Mouse (Mus musculus): ENCODE measurements at regions not wholly inside any gene's neighbourhood (a gene's known extent, or its start where the extent isn't known, plus 50 kb on each side); places are given as distances from the start of the nearest gene placed in this dataset.

DNA sequence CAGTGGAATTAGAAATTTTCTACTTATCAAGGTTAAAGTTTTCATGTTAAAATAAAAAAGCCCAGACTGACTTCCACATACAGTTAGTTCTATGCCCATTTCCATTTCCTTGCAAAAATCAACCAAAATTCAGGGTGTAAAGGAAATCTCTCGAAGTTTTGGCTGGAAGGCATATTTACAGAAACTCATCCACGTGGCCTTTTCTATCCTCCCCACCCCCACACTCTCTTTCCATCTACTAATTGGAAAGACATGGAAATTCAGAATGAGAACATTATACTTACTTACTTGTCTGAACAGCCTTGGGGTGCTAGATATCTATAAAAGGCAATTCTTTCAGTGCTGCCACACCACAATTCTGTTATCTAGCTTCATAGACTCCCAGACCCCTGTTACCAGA is 139.9 kb upstream of the Mpdz start:
- Histone ChIP-seq H3K79me3 (ENCODE audit: low read depth) (no peaks in the 10 kb centered on the region), H3ac (ENCODE audit: control insufficient read depth, insufficient read length, low read depth) (no peak overlapping the region), H3K36me3 (ENCODE audit: control insufficient read depth, insufficient read depth) (no peaks in the 10 kb centered on the region), H3K27me3 (ENCODE audit: control insufficient read depth, insufficient read depth, insufficient read length) (no peaks in the 10 kb centered on the region), H3K79me2 (ENCODE audit: control insufficient read depth, insufficient read depth) (no peaks in the 10 kb centered on the region), H3K4me3 (ENCODE audit: insufficient read depth, poor library complexity, severe bottlenecking) (no peak overlapping the region)
- TF ChIP-seq MYOD1 (IDR thresholded peaks at IDR 0.05; ENCODE audit: control insufficient read depth, insufficient read length, low read depth) (no peak), CTCF (IDR thresholded peaks at IDR 0.05; ENCODE audit: control insufficient read depth, insufficient read depth, insufficient read length) (no peak), USF1 (IDR thresholded peaks at IDR 0.05; ENCODE audit: low read depth) (no peak), CEBPB (IDR thresholded peaks at IDR 0.05; ENCODE audit: low read depth) (no peak), MYOG (IDR thresholded peaks at IDR 0.05; ENCODE audit: control insufficient read depth, extremely low read depth, insufficient read length) (no peak), MAX (IDR thresholded peaks at IDR 0.05) (no peak), FOSL1 (IDR thresholded peaks at IDR 0.05; ENCODE audit: insufficient read depth, low read length, poor library complexity, severe bottlenecking) (no peak)

DNA sequence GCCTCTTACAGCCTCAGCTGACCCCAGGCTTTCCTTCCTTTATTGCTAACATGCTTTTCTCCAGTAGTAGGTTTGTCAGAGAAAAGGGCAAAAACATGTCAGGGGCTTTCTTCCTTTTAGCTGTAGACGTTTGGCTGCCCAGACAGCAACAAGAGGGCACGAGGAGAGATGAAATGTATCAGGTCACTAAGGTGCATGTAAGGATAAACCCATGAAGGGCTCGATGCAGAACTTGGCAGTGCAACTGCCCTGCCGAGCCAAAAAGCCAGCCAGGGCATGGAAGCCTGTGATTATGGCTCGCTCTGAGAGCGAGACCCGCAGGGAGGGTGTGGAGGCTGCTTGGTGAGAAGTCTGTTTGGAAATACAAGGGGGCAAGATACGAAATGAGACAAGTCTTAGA is 137.9 kb upstream of the Mpdz start:
- Histone ChIP-seq H3K36me3 (ENCODE audit: control insufficient read depth, insufficient read depth) (no peaks in the 10 kb centered on the region), H3K27me3 (ENCODE audit: control insufficient read depth, insufficient read depth, insufficient read length) (no peaks in the 10 kb centered on the region), H3K4me3 (ENCODE audit: insufficient read depth, poor library complexity, severe bottlenecking) (no peak overlapping the region), H3ac (ENCODE audit: control insufficient read depth, insufficient read length, low read depth) (no peak overlapping the region), H3K79me2 (ENCODE audit: control insufficient read depth, insufficient read depth) (no peaks in the 10 kb centered on the region), H3K79me3 (ENCODE audit: low read depth) (no peaks in the 10 kb centered on the region)
- TF ChIP-seq MYOD1 (IDR thresholded peaks at IDR 0.05; ENCODE audit: control insufficient read depth, insufficient read length, low read depth) = no peak
- TF ChIP-seq USF1 (IDR thresholded peaks at IDR 0.05; ENCODE audit: low read depth) = no peak
- no peak for TF ChIP-seq CEBPB (IDR thresholded peaks at IDR 0.05; ENCODE audit: low read depth)
- no peak for TF ChIP-seq MYOG (IDR thresholded peaks at IDR 0.05; ENCODE audit: control insufficient read depth, extremely low read depth, insufficient read length)
- no peak for TF ChIP-seq MAX (IDR thresholded peaks at IDR 0.05)
- TF ChIP-seq FOSL1 (IDR thresholded peaks at IDR 0.05; ENCODE audit: insufficient read depth, low read length, poor library complexity, severe bottlenecking) = no peak
- TF ChIP-seq CTCF (IDR thresholded peaks at IDR 0.05; ENCODE audit: control insufficient read depth, insufficient read depth, insufficient read length) = no peak

GRCm38 (mm10) chr4:81579389-81580110 is 136.9 kb upstream of the Mpdz start:
- H3K79me3 ChIP-seq (ENCODE audit: low read depth) = no peaks in the 10 kb centered on the region
- no peak overlapping the region for H3ac ChIP-seq (ENCODE audit: control insufficient read depth, insufficient read length, low read depth)
- H3K79me2 ChIP-seq (ENCODE audit: control insufficient read depth, insufficient read depth) = no peaks in the 10 kb centered on the region
- H3K27me3 ChIP-seq (ENCODE audit: control insufficient read depth, insufficient read depth, insufficient read length) = no peaks in the 10 kb centered on the region
- no peaks in the 10 kb centered on the region for H3K36me3 ChIP-seq (ENCODE audit: control insufficient read depth, insufficient read depth)
- TF ChIP-seq MYOD1 (IDR thresholded peaks at IDR 0.05; ENCODE audit: control insufficient read depth, insufficient read length, low read depth) (no peak), FOSL1 (IDR thresholded peaks at IDR 0.05; ENCODE audit: insufficient read depth, low read length, poor library complexity, severe bottlenecking) (no peak), MAX (IDR thresholded peaks at IDR 0.05) (no peak), CEBPB (IDR thresholded peaks at IDR 0.05; ENCODE audit: low read depth) (no peak)
- H3K4me3 ChIP-seq (ENCODE audit: insufficient read depth, poor library complexity, severe bottlenecking) = no peak overlapping the region

GRCm38 (mm10) chr4:81578981-81579380 is 136.4 kb upstream of the Mpdz start:
- Histone ChIP-seq H3K79me3 (ENCODE audit: low read depth) (no peaks in the 10 kb centered on the region), H3K79me2 (ENCODE audit: control insufficient read depth, insufficient read depth) (no peaks in the 10 kb centered on the region), H3K27me3 (ENCODE audit: control insufficient read depth, insufficient read depth, insufficient read length) (no peaks in the 10 kb centered on the region), H3K36me3 (ENCODE audit: control insufficient read depth, insufficient read depth) (no peaks in the 10 kb centered on the region), H3ac (ENCODE audit: control insufficient read depth, insufficient read length, low read depth) (no peak overlapping the region), H3K4me3 (ENCODE audit: insufficient read depth, poor library complexity, severe bottlenecking) (no peak overlapping the region)
- TF ChIP-seq USF1 (IDR thresholded peaks at IDR 0.05; ENCODE audit: low read depth) (no peak), MYOG (IDR thresholded peaks at IDR 0.05; ENCODE audit: control insufficient read depth, extremely low read depth, insufficient read length) (no peak), FOSL1 (IDR thresholded peaks at IDR 0.05; ENCODE audit: insufficient read depth, low read length, poor library complexity, severe bottlenecking) (no peak), CEBPB (IDR thresholded peaks at IDR 0.05; ENCODE audit: low read depth) (no peak), MYOD1 (IDR thresholded peaks at IDR 0.05; ENCODE audit: control insufficient read depth, insufficient read length, low read depth) (no peak), CTCF (IDR thresholded peaks at IDR 0.05; ENCODE audit: control insufficient read depth, insufficient read depth, insufficient read length) (no peak), MAX (IDR thresholded peaks at IDR 0.05) (no peak)

- no peak overlapping the region for H3K4me3 ChIP-seq (ENCODE audit: insufficient read depth, poor library complexity, severe bottlenecking)
- H3K79me2 ChIP-seq (ENCODE audit: control insufficient read depth, insufficient read depth) = no peaks in the 10 kb centered on the region
- no peaks in the 10 kb centered on the region for H3K79me3 ChIP-seq (ENCODE audit: low read depth)
- H3K36me3 ChIP-seq (ENCODE audit: control insufficient read depth, insufficient read depth) = no peaks in the 10 kb centered on the region
- H3K27me3 ChIP-seq (ENCODE audit: control insufficient read depth, insufficient read depth, insufficient read length) = no peaks in the 10 kb centered on the region
- no peak overlapping the region for H3ac ChIP-seq (ENCODE audit: control insufficient read depth, insufficient read length, low read depth)
- no peak for TF ChIP-seq FOSL1 (IDR thresholded peaks at IDR 0.05; ENCODE audit: insufficient read depth, low read length, poor library complexity, severe bottlenecking)
- TF ChIP-seq USF1 (IDR thresholded peaks at IDR 0.05; ENCODE audit: low read depth) = no peak
- TF ChIP-seq CEBPB (IDR thresholded peaks at IDR 0.05; ENCODE audit: low read depth) = no peak
- no peak for TF ChIP-seq MAX (IDR thresholded peaks at IDR 0.05)
- no peak for TF ChIP-seq MYOD1 (IDR thresholded peaks at IDR 0.05; ENCODE audit: control insufficient read depth, insufficient read length, low read depth)
- TF ChIP-seq MYOG (IDR thresholded peaks at IDR 0.05; ENCODE audit: control insufficient read depth, extremely low read depth, insufficient read length) = no peak
- no peak for TF ChIP-seq CTCF (IDR thresholded peaks at IDR 0.05; ENCODE audit: control insufficient read depth, insufficient read depth, insufficient read length)
Measured at GRCm38 (mm10) chr4:81573771-81574170, 131.2 kb upstream of the Mpdz start.

GRCm38 (mm10) chr4:81570736-81571135 is 128.1 kb upstream of the Mpdz start:
- Histone ChIP-seq H3K79me2 (ENCODE audit: control insufficient read depth, insufficient read depth) (no peaks in the 10 kb centered on the region), H3K36me3 (ENCODE audit: control insufficient read depth, insufficient read depth) (no peaks in the 10 kb centered on the region), H3ac (ENCODE audit: control insufficient read depth, insufficient read length, low read depth) (no peak overlapping the region), H3K4me3 (ENCODE audit: insufficient read depth, poor library complexity, severe bottlenecking) (no peak overlapping the region), H3K79me3 (ENCODE audit: low read depth) (no peaks in the 10 kb centered on the region), H3K27me3 (ENCODE audit: control insufficient read depth, insufficient read depth, insufficient read length) (no peaks in the 10 kb centered on the region)
- TF ChIP-seq CTCF (IDR thresholded peaks at IDR 0.05; ENCODE audit: control insufficient read depth, insufficient read depth, insufficient read length) = no peak
- no peak for TF ChIP-seq CEBPB (IDR thresholded peaks at IDR 0.05; ENCODE audit: low read depth)
- no peak for TF ChIP-seq FOSL1 (IDR thresholded peaks at IDR 0.05; ENCODE audit: insufficient read depth, low read length, poor library complexity, severe bottlenecking)
- no peak for TF ChIP-seq MYOG (IDR thresholded peaks at IDR 0.05; ENCODE audit: control insufficient read depth, extremely low read depth, insufficient read length)
- no peak for TF ChIP-seq MAX (IDR thresholded peaks at IDR 0.05)
- TF ChIP-seq MYOD1 (IDR thresholded peaks at IDR 0.05; ENCODE audit: control insufficient read depth, insufficient read length, low read depth) = no peak
- TF ChIP-seq USF1 (IDR thresholded peaks at IDR 0.05; ENCODE audit: low read depth) = no peak
